Mouse (Mus musculus): ENCODE data around the gene Prkacb.
A peak's percentile ranks its signal among the peaks of the same experiment; 100 is the strongest.
"Not testable (repeated sequence)": the region's sequence is repeated elsewhere in the genome, so short reads cannot be mapped to it uniquely, and the experiment has no call there.

Gene Prkacb

DNA sequence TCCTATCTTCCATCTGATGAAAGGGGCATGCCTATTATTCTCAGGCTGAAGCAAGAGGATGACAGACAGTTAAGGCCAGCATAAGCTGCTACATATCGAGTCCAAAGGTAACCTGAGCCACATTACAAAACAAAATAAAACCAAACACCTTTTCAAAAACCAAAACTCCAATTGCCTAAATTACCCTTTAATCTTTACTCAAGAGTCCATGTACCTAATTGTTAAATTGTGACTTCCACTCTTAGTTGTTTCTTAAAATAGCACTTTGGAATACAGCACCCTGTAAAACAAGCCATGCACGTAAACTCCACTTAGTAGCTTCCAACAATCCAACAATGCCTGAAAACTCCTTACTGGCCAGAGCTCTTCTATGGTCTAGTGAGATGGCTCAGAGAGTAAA lies 34.3 kb downstream of the Prkacb start:
- DNase-seq, result no peak

DNA sequence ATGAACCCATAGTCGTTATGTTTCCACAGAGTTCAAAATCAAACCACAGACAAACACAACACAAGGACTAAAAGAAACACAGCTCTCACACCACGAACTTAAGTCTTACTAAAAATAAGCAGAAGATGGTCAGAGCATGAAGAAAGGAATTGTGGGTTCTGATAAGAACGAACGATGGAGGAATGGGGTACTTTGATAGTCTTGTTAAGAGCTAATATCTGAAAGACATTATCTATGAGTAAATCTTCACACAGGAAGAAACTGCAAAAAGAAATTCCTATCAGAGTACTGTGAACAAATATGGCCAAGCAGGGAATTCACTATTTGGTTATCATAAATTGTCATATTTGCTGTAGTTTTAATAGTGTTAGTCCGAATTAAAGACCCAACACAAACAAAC lies 36.1 kb downstream of the Prkacb start:
- no peak for DNase-seq

DNA sequence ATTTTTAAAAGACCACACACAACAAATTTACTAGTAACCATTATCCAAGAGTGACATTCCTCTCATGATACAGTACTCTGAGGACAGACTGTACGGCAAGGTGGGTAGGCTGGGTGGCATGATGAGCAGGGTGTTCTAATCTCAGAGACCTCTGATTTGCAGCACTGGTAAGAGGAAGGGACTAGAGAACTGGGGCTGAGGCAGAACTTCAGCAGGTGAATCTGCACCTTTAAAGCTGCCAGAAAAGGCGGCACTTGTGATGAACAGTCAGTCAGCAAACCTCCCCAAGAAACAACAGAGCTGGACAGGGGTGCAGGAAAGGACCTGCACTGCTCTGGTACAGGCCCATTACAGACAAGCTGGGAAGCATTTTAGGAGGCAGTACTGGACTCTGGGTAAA lies 41.9 kb downstream of the Prkacb start:
- peak in 1 of 2 experiments; percentile 47 for DNase-seq

DNA sequence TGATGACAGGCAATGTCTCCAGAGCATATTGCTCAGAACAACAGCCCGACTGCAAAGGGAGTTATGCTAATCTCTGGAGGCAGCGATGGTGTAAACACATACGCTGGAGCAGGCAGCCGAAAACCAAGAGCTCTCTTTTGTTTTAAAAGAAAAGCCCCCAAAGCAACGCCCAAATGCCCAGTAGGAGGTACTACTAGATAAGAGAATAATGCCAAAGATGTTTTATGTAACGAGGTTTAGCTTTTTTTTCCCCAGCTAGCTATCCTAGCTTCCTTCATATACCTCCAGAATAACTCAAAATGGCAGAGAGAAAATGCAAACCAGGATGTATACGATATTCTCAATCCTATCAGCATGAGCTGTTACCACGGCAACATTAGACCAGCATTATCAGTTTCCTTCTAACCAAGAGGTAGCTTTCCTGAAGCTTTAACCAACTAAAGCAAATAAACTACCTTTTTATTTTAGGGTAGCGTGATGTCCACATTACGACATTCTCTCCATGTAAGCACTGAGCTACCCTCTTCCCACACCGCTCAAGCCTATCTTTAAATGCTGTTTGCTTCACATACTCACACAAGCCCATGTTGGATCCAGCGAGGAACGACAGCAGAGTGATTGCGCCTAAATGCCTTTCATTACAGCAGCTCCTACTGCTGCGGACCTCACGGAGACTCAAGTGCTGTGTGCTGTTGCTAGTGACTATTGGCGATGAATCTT lies 42.7 kb downstream of the Prkacb start:
- peak; percentile 66 to 73 for DNase-seq

DNA sequence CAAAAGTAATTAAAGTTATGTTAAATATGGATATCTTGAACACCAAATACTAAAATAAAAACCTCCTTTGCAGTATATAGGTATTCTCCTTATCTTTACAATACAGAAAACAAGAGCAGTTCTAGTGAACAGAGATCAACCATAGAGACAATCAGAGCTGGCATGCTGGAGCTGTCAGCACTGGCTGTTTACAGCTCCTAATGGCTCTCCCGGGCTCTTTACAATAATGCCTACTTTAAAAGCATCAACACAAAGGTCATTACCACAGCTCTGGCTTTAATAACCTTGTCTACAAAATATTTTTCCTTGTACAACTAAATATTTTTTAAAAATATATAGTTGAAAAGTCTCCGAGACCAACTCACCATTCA lies 43.2 kb downstream of the Prkacb start:
- peak in 1 of 2 experiments; percentile 48 for DNase-seq

DNA sequence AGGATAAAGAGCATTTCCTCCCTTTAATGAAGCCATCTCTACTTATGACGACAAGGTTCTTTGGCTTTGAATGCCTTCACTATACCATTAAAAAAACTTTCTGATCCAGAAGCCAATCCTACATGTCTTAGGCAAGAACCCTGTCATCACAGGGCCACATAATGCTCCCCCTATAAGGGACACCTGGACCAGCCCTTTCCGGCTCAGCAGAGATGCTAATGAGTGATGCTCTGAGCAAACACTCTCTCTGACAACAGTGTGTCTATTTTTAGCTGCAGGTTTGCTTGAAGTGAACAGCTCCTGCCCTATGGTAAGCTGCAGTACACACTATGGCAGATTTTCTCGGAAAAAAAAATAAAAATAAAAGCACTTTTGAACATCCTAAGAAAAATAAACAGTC lies 43.9 kb downstream of the Prkacb start:
- peak; percentile 64 to 74 for DNase-seq

DNA sequence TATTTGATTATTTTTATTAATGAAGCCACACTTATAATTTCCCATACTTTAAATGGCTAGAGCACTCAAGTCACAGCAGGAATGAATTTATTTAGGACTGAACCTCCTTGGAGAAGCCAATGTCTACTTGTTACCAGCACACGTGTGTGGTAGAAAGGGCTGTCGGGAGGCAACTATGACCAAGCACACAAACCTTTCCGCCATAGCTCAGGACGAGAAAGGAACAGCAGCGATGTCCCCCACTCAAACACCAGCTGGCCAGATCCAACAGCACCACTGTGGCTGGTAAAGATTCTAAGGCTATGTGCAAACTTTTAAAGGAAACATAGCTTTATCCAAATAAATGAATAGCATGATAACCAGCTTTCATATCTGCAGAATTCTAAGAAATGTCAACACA lies 44.4 kb downstream of the Prkacb start:
- no peak for DNase-seq

DNA sequence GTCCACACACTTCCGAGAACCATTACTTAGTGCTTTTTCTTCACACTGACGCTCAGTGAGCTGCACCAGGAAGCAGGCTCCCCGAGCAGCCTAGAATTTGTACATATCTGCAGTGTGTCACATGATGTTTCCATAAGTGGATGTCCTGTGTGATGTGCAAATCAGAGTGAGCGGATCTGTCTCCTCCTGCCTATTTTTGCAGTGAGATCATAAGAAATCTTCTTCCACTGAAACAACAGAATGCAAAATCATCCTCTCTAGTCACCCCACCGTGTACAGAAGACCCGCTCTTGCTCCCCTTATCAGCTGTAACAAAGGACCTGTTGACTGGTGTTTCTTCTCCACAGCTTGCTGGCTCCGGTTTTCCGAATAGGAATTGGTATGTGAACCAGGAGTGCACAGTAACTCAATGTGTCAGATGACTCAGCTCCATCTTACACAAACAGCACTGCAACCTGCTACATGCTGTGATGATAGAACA lies 46.0 kb downstream of the Prkacb start:
- no peak for DNase-seq

DNA sequence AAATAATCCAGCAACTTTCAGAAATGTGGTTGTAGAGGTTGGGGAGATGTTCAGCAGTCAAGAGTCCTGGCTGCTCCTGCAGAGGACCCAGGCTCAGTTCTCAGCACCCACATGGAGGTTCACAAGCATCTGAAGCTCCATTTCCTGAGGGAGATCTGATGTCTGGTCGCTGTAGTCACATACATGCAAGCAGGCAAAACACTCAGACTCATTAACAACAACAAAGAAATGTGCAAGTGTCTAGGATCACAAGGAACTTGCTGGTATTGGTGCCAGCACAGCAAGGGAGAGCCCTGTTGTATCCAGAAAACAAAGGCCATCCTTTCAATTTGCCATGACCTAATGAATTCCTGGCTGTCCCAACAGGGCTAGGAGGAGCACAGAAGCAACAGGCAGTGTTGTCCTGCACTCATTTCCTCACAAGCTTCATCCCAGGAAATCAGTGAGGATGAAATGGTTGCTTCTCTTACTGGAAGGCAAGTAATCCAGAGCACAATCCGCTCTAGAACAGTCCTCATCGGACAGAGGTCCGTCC lies 46.7 kb downstream of the Prkacb start:
- no peak for DNase-seq

DNA sequence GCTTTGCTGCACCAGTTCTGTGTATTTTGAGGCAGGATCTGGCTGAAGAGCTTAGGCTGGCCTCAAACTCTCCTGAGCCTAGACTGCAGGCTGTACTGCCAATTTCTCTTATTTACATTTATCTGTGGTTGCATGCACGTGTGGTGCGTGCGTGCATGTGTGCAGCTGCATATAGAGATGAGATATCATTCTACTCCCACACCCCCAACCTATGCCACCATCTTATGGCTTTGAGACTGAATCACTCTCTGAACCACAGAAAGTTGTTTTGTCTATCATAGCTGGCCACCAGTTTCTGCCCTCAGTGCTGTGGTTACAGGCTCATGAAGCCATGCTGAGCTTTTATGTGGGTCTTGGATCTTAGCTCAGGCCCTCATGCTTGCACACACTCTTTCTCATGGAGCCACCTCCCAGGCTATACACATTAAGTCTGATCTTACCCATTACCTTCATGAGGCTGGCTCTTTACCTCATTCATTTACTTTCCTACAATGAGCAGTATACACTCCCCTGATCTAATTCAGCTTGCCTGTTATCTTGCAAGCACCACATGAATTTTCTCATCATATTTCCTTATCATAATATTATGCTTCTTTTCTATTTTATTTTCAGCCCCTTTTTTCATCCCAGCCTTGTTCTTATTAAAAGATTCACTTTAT lies 47.8 kb downstream of the Prkacb start:
- DNase-seq, result no peak

DNA sequence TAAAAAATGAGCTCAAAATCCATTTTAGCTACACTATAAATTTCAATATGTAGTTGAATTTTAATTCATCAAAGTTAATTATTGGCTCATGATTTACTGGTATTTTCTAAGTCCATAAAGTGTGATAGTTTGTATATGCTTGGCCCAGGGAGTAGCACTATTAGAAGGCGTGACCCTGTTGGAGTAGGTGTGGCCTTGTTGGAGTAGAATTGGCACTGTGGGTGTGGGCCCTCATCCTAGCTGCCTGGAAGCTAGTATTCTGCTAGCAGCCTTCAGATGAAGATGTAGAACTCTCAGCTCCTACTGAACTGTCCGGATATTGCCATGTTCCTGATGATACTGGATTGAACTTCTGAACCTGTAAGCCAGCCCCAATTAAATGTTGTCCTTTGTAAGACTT lies 49.7 kb downstream of the Prkacb start:
- not testable (repeated sequence) for DNase-seq

DNA sequence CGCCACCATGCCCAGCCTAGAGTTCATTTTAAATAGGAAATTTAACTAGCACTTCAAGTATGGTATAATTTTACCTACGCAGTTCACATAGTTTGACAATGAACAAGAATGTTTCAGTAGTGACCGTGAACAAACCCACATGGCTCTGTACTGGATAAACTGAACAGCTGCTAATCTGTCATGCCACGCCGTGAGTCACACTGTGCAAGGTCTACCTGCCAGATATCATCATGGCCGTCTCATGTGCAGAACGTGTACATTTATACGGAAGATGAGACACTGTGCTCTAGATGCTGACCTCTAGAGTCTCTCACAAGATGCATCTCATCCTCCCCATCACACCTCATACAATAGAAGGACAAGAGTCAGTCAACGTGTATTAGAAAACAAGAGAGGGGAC lies 51.5 kb downstream of the Prkacb start:
- no peak for DNase-seq

DNA sequence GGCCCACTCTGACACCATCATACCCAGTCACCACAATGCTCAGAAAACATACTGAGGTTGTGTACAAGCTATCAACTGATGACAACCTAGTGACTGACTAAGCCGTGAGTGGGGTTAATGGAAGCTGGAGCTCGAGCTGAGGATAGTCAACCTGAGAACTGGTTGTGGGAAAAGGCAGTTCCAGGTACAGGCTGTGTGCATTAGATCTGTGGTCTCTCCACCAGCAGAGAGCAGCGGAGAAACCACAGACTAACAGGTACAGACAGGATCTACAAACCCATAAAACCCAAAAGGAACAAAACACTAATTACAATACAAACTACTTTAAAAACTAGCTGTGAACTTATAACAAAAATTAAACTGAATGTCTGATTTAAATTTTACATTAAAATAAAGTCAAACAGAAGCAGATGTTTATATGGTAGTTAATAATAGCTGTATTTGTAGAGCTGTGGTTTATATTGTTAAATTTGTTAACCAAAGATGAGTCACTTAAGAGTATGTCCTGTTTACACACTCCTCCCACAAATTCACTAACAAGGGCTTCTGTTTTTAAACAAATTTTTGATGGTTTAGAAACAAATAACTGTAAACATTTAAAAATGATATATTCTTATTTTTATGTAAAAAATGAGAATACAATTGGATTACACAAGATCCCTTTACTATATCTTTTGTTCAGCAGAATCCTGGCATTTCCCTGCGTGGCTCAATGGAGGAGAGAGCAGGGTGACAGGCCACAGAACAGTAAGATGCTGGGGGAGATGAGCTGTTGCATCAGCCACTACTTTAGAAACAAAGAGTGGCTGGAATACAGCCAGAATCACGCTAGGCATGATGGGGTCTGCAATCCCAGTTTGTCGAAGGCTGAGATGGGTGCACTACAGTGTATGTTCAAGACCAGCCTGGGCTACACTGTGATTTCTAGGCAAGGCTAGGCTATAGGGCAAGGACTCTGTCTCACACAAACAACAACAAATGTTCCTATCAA lies 54.5 kb downstream of the Prkacb start:
- no peak for DNase-seq

DNA sequence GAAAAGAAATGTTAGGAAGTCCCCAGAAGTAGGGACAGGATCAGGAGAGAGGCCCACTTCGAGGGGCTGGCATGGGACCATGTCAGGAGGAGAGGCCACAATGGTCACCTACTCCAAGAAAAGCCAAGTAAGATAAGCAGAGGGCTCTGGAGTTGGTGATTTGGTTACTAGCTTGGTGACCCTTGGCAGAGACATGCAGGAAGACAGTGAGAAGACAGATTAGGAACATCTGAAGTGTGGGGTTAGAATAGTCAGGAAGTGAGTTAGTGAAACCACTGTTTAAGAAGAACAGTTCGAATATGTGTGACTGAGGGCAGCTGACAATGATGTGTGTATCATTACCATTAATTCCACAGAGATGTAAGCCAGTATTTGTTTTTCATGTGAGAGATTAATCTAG lies 58.5 kb downstream of the Prkacb start:
- DNase-seq, result no peak

DNA sequence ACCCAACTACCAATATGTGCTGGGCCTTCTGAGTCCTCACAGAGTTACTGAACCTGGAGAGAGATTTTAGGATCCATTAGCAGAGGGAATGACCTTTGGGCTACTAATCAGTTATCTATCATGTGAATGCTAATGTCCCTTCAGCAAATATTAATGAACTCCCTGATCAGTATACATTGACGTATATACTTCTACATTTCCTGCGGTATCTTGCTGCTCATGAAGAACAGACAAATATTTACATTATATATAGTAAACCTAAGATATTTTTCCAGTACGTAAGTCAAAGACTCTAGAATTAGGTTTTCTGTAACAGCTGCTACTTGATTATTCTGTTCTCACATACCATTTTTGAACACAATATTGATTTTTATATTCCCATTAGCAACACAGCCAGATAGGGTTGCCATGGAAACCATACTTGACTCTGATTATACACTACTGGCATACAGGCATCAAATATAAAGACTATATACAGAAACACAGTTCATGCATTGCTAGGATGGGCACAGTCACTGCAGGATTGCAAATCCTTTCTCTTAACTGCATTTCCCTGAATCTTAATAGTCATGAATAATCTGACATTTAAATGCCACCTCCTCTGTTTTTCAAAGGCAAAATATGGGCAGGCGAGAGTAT lies 71.1 kb downstream of the Prkacb start:
- no peak for DNase-seq

DNA sequence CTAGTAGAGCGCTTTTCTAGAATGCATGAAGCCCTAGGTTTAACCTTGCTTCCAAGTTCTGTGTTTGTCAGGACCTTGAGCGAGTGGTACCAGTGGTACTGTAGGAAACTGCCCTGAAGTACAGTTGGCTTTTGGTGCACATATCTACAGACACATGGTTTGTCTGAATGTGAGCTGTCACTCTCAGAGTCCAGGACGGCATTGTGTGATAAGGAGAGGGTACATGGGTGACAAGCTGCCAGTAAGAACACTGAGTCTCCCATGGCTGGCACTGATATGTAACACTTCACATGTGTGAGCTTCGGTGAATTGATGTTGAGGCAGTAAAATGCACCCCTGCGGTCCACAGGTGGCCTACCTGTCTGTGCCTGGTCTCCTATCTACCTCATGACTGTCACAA lies 71.6 kb downstream of the Prkacb start:
- no peak for DNase-seq

DNA sequence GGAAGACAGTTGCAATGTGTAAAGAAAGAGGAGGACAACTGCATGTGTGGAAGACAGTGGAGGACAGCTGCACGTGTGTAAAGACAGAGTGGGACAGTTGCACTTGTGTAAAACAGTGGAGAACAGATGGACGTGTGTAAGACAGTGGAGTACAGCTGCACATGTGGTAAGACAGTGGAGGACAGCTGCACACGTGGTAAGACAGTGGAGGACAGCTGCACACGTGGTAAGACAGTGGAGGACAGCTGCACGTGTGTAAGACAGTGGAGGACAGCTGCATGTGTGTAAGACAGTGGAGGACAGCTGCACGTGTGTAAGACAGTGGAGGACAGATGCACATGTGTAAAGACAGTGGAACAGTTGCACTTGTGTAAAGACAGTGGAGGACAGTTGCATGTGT lies 76.6 kb downstream of the Prkacb start:
- not testable (repeated sequence) for DNase-seq

DNA sequence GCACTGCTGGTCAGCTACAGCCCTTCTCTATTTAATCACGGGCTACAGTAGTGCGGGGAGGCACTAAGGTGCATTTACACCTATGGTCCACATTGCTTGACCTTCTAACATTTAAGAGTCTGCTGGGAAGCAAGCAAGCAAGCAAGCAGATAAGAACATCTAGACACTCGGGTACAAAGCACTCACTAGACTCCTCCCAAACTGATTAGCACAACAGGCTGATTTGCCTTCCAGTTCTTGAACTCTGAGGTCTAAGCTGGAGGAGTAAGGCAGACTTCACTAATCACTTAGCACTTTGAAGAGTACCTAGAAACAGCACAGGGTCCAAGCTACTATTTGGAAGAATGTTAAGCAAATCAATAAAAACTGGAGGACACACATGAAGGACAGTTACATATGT lies 77.1 kb downstream of the Prkacb start:
- no peak for DNase-seq

DNA sequence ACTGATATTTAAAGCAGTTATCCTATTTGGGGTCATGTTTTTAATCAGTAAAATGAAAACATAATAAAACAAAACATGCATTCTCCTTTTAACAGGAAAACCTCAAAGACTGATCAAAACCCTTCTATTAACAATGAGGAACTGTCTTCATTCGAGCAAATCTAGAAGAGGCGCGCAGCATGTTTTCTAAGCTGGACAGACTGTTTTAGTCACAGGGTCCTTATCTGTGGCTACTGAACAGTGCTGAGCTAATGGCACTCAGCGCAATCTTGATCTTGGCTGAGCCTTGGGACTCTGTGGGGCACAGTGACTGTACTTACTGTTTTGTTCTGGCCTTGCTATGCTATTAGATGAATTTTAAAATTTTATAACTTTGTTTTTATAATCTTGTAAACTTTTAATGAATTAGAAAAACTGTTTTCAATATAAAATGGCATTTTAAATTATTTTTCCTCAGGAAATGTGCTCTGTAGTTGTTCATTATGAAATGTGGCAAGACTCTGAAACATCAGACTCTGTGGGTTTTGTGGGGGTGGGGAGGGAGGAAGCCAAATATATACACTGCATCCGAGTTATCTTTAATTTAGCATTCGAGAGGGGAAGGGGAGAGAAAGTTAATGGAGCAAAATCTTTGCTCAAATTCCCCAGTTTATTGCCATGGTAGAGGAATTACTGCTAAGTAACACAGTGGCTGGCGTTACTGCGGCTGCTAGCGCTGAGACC lies 77.7 kb downstream of the Prkacb start:
- no peak for DNase-seq

DNA sequence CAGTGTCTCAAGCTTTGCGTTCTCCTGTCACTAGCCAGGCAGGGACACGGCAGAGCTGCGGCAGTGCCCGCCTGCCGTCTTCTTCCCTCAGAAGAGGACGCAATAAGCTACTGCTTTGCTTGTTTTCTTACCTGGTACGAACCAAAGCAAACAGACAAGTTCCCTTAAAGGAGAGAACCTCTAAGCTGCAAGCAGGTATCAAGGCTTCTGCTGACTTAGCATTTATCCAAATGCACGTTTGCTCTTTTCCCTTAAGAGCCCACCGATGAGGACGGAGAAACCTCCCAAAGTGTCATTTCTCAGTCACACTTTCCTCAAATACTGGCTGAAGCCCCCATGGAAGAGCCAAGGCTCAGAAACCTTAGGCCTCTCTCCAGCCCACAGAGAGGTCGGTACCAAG lies 81.3 kb downstream of the Prkacb start:
- DNase-seq, result no peak

DNA sequence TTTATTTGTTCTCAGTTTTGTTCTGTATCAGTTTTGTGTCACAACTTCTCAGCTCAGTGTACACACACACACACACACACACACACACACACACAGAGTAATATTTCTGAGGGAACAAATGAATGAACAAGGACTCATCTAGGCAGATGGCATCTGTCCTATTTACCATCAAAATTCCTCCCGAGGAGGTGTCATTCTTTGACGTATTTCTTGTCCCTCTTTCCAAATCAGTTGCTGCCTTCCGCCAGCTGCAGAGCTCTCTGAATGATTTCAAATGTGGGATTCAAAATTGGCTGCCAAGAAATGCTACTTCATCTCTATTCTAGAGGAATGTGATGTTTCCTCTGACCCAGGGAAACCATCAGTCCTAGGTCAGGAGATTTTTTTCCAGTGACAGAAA lies 89.8 kb downstream of the Prkacb start:
- no peak for DNase-seq

DNA sequence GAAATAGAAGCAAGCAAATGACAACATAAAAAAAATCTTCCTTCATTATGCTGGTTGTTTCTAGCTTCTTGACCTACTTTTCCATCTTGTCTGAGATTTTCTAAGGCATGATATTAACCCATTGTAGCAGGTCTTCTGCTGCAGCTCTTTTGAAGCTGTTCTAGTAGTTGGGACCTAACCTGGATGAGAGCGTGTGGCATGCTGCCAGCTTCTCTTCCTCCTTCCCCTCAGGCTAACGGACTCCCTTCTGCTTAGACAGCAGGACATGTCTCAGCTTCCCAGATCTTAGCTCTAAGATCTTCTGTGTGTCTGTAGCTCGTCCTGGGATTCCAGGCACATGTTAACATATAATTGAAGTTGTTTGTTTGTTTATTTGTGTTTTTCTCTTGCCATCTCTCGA lies 93.1 kb downstream of the Prkacb start:
- DNase-seq, result peak; percentile 37 to 46

Measured in cerebellum, postnatal 14 days (tissue).